In the genomic region with DNA sequence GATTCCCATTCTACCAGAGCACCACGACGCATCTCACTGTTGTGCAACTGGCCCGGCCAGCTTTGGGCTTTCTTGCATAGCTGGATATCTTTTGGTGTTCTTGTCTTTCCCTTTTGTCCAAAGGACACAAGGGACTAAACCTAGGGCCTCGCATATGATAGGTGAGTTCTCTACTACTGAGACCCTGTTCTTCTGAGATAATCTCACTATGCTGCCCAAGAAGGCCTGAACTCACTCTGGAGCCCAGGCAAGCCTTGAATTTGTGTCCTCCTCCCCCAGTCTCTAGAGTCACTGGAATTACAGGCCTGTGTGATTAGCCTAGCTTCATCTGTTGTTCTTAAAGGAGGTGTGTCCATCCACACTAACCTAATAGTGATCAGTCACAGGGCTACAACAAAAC, we compare ENCODE assay signal across 24 mouse cellular contexts.
DNase-seq lines count a peak whose midpoint lies in the region; ATAC-seq and TF ChIP-seq lines count a peak whose summit lies in the region.
"Had no signal": no experiment of that assay in that cellular context is flagged by ENCODE, and none has a peak within 500 bp of the region (broad histone marks: within the 10 kb centered on the region; RNA-seq: fewer than 3 reads in every experiment).

No protein-coding gene starts in this region.

- H3K4me3 ChIP-seq in liver, embryonic 11.5 days (ENCODE audit: low read depth, low read length) = no peak overlapping the region
- no peak overlapping the region for H3K4me3 ChIP-seq in ES-Bruce4 (ENCODE audit: low read depth, low read length)
- H3K4me3 ChIP-seq in liver, embryonic 13.5 days (replicated peaks) = no peak overlapping the region
- H3K4me3 ChIP-seq in small intestine, adult 2 months (ENCODE audit: low read depth, low read length) = no peak overlapping the region
- H3K4me3 ChIP-seq in hindbrain, embryonic 16.5 days (ENCODE audit: low read length) = no peak overlapping the region
- H3K4me3 ChIP-seq: embryonic facial prominence, embryonic 12.5 days; embryonic facial prominence, embryonic 15.5 days; gastrocnemius, adult 2 months; heart, adult 2 months; heart, embryonic 10.5 days; heart, embryonic 13.5 days; hindbrain, embryonic 12.5 days; hindbrain, embryonic 15.5 days; intestine, embryonic 15.5 days had no signal

- no peak for TF ChIP-seq POLR2A in ES-Bruce4 (IDR thresholded peaks at IDR 0.05; ENCODE audit: insufficient read depth, low read length)
- no peak for TF ChIP-seq POLR2A in small intestine, adult 2 months (IDR thresholded peaks at IDR 0.05; ENCODE audit: low read depth, low read length)

- no peak for TF ChIP-seq CTCF in ES-Bruce4 (IDR thresholded peaks at IDR 0.05; ENCODE audit: low read depth, low read length)
- no peak for TF ChIP-seq CTCF in small intestine, adult 2 months (IDR thresholded peaks at IDR 0.05; ENCODE audit: extremely low read depth, insufficient read length, insufficient replicate concordance, low read depth, low read length)

- no peak overlapping the region for H3K4me2 ChIP-seq in liver, embryonic 11.5 days
- H3K4me2 ChIP-seq in liver, embryonic 13.5 days = no peak overlapping the region
- no peak overlapping the region for H3K4me2 ChIP-seq in hindbrain, embryonic 16.5 days (ENCODE audit: low read length)
- H3K4me2 ChIP-seq: embryonic facial prominence, embryonic 12.5 days; embryonic facial prominence, embryonic 15.5 days; heart, embryonic 13.5 days; hindbrain, embryonic 12.5 days; hindbrain, embryonic 15.5 days; intestine, embryonic 15.5 days had no signal

- no peaks in the 10 kb centered on the region for H3K9me3 ChIP-seq in liver, embryonic 11.5 days (ENCODE audit: control insufficient read depth, low read length)
- no peaks in the 10 kb centered on the region for H3K9me3 ChIP-seq in ES-Bruce4 (replicated peaks; ENCODE audit: control insufficient read depth, insufficient read depth, low read length, poor library complexity, severe bottlenecking)
- no peaks in the 10 kb centered on the region for H3K9me3 ChIP-seq in liver, embryonic 13.5 days (replicated peaks)
- no peaks in the 10 kb centered on the region for H3K9me3 ChIP-seq in hindbrain, embryonic 16.5 days (ENCODE audit: control insufficient read depth, low read length)
- H3K9me3 ChIP-seq: embryonic facial prominence, embryonic 12.5 days; embryonic facial prominence, embryonic 15.5 days; heart, embryonic 10.5 days; heart, embryonic 13.5 days; hindbrain, embryonic 12.5 days; hindbrain, embryonic 15.5 days; intestine, embryonic 15.5 days had no signal

- 76% methylated on average over 4 of the region's 4 CpGs for WGBS in liver, embryonic 11.5 days
- 59% methylated on average over 4 of the region's 4 CpGs for WGBS in liver, embryonic 13.5 days (ENCODE audit: insufficient replicate concordance)
- 94% methylated on average over 4 of the region's 4 CpGs for WGBS in small intestine, adult 2 months
- 88% methylated on average over 4 of the region's 4 CpGs for WGBS in hindbrain, embryonic 16.5 days

- peaks cover 26% of the 10 kb centered on the region for H3K4me1 ChIP-seq in liver, embryonic 11.5 days (replicated peaks; ENCODE audit: control insufficient read depth, insufficient read depth, low read length)
- peaks cover 3% of the 10 kb centered on the region for H3K4me1 ChIP-seq in ES-Bruce4 (ENCODE audit: control insufficient read depth, insufficient read depth, low read length)
- H3K4me1 ChIP-seq in liver, embryonic 13.5 days (replicated peaks) = peaks cover 56% of the 10 kb centered on the region
- peaks cover 21% of the 10 kb centered on the region; the same call in 1 of the 2 replicates for H3K4me1 ChIP-seq in small intestine, adult 2 months (ENCODE audit: control insufficient read depth, insufficient read depth, insufficient read length, low read length)
- H3K4me1 ChIP-seq in hindbrain, embryonic 16.5 days (ENCODE audit: control insufficient read depth, insufficient read depth, low read depth, low read length) = no peaks in the 10 kb centered on the region
- H3K4me1 ChIP-seq: embryonic facial prominence, embryonic 12.5 days; embryonic facial prominence, embryonic 15.5 days; heart, embryonic 13.5 days; hindbrain, embryonic 15.5 days; intestine, embryonic 15.5 days had no signal

- peak; percentile 44; the same call in 1 of the 2 replicates for ATAC-seq in liver, embryonic 11.5 days (replicated peaks; ENCODE audit: low FRiP score)
- peak; percentile 43; the same call in 1 of the 2 replicates for ATAC-seq in liver, embryonic 13.5 days (ENCODE audit: low read depth)
- no peak for ATAC-seq in hindbrain, embryonic 16.5 days
- ATAC-seq: forebrain, embryonic 14.5 days; forebrain, postnatal 0 days; intestine, embryonic 15.5 days had no signal

- no peaks in the 10 kb centered on the region for H3K27me3 ChIP-seq in liver, embryonic 11.5 days (replicated peaks; ENCODE audit: control insufficient read depth, insufficient read depth, low read length)
- no peaks in the 10 kb centered on the region for H3K27me3 ChIP-seq in ES-Bruce4 (ENCODE audit: control insufficient read depth, insufficient read depth, low read length, poor library complexity, severe bottlenecking)
- no peaks in the 10 kb centered on the region for H3K27me3 ChIP-seq in liver, embryonic 13.5 days
- no peaks in the 10 kb centered on the region for H3K27me3 ChIP-seq in small intestine, adult 2 months (ENCODE audit: control insufficient read depth, insufficient read depth, low read length)
- H3K27me3 ChIP-seq in hindbrain, embryonic 16.5 days (replicated peaks; ENCODE audit: control insufficient read depth, insufficient read depth, low read length) = no peaks in the 10 kb centered on the region
- H3K27me3 ChIP-seq: embryonic facial prominence, embryonic 12.5 days; embryonic facial prominence, embryonic 15.5 days; heart, embryonic 13.5 days; hindbrain, embryonic 12.5 days; hindbrain, embryonic 15.5 days; intestine, embryonic 15.5 days had no signal

- H3K27ac ChIP-seq in liver, embryonic 11.5 days (ENCODE audit: low read depth, low read length) = no peak overlapping the region
- H3K27ac ChIP-seq in ES-Bruce4 (ENCODE audit: insufficient read depth, low read length) = peak overlapping the region; percentile 25; the same call in 1 of the 2 replicates
- H3K27ac ChIP-seq in liver, embryonic 13.5 days = no peak overlapping the region
- H3K27ac ChIP-seq in small intestine, adult 2 months (ENCODE audit: insufficient read depth, low read depth, low read length) = peak overlapping the region; percentile 18; the same call in 1 of the 2 replicates
- H3K27ac ChIP-seq in hindbrain, embryonic 16.5 days (ENCODE audit: low read depth, low read length) = no peak overlapping the region
- H3K27ac ChIP-seq: embryonic facial prominence, embryonic 12.5 days; embryonic facial prominence, embryonic 15.5 days; gastrocnemius, adult 2 months; heart, adult 2 months; heart, embryonic 10.5 days; heart, embryonic 13.5 days; hindbrain, embryonic 12.5 days; hindbrain, embryonic 15.5 days; intestine, embryonic 15.5 days had no signal

- no peak for TF ChIP-seq EP300 in ES-Bruce4 (IDR thresholded peaks at IDR 0.05; ENCODE audit: insufficient read depth, low read depth, low read length)

- no peaks in the 10 kb centered on the region for H3K36me3 ChIP-seq in liver, embryonic 11.5 days (ENCODE audit: control insufficient read depth, insufficient read depth, low read length)
- H3K36me3 ChIP-seq in ES-Bruce4 (ENCODE audit: control insufficient read depth, insufficient read depth, low read length, poor library complexity, severe bottlenecking) = no peaks in the 10 kb centered on the region
- H3K36me3 ChIP-seq in liver, embryonic 13.5 days = no peaks in the 10 kb centered on the region
- H3K36me3 ChIP-seq in small intestine, adult 2 months (ENCODE audit: control insufficient read depth, insufficient read depth, low read length) = no peaks in the 10 kb centered on the region
- H3K36me3 ChIP-seq in hindbrain, embryonic 16.5 days (ENCODE audit: control insufficient read depth, insufficient read depth, low read length) = no peaks in the 10 kb centered on the region
- H3K36me3 ChIP-seq: embryonic facial prominence, embryonic 12.5 days; embryonic facial prominence, embryonic 15.5 days; heart, embryonic 10.5 days; heart, embryonic 13.5 days; hindbrain, embryonic 12.5 days; hindbrain, embryonic 15.5 days; intestine, embryonic 15.5 days had no signal

- H3K9ac ChIP-seq in liver, embryonic 11.5 days (ENCODE audit: low read depth, low read length) = no peak overlapping the region
- H3K9ac ChIP-seq in ES-Bruce4 (ENCODE audit: low read depth, poor library complexity, severe bottlenecking) = no peak overlapping the region
- H3K9ac ChIP-seq in liver, embryonic 13.5 days = no peak overlapping the region
- no peak overlapping the region for H3K9ac ChIP-seq in hindbrain, embryonic 16.5 days (ENCODE audit: low read depth, low read length)
- H3K9ac ChIP-seq: embryonic facial prominence, embryonic 12.5 days; embryonic facial prominence, embryonic 15.5 days; forebrain, postnatal 0 days; heart, embryonic 13.5 days; hindbrain, embryonic 12.5 days; hindbrain, embryonic 15.5 days; intestine, embryonic 15.5 days had no signal

- no peak for DNase-seq in liver, embryonic 11.5 days (ENCODE audit: low spot score)
- DNase-seq in liver = no peak
- DNase-seq in liver, embryonic 13.5 days = no peak
- DNase-seq in thymus, postnatal 4 days = no peak
- DNase-seq: adrenal gland, adult 2 months; adrenal gland, postnatal 14 days; cerebellum, adult 8-10 months; cerebellum, postnatal 14 days; forebrain, postnatal 0 days; gastrocnemius, adult 2 months; gastrocnemius, postnatal 25 days; heart, adult 2 months; heart, postnatal 14 days had no signal

Comparison
In these comparisons a context has a peak if more than half of its experiments do, and no peak if none do; other contexts are left out.
1. H3K27ac ChIP-seq: peak in ES-Bruce4 (single experiment) and small intestine, adult 2 months (single experiment); none in liver, embryonic 11.5 days (single experiment), liver, embryonic 13.5 days (single experiment) and hindbrain, embryonic 16.5 days (single experiment).